Mouse (Mus musculus): ENCODE measurements around the gene Rtn4ip1. TPM values are rescaled to one million over a fixed set of nuclear protein-coding genes. Genes with fewer than 3 reads are reported as not detected.
"Not testable (repeated sequence)": the region's sequence is repeated elsewhere in the genome, so short reads cannot be mapped to it uniquely, and the experiment has no call there.

The Rtn4ip1 gene
- polyA plus RNA-seq, 1 experiment from 2014 or later = 32.3 TPM

GRCm38 (mm10) chr10:43928596-43928995, 27.0 kb downstream of the Rtn4ip1 start:
- no peak overlapping the region for H3K27ac ChIP-seq
- H3K4me2 ChIP-seq = no peak overlapping the region
- H3K36me3 ChIP-seq = peaks cover 13% of the 10 kb centered on the region; the same call in 1 of the 2 replicates
- WGBS = 69% methylated on average over 5 of the region's 5 CpGs
- H3K9ac ChIP-seq = no peak overlapping the region
- H3K4me3 ChIP-seq = no peak overlapping the region
- ATAC-seq (replicated peaks; ENCODE audit: insufficient number of reproducible peaks, insufficient read depth, low FRiP score, low read depth) = no peak
- no peaks in the 10 kb centered on the region for H3K9me3 ChIP-seq (replicated peaks)
- no peaks in the 10 kb centered on the region for H3K4me1 ChIP-seq (replicated peaks)
- no peaks in the 10 kb centered on the region for H3K27me3 ChIP-seq

GRCm38 (mm10) chr10:43939136-43939662, 37.6 kb downstream of the Rtn4ip1 start:
- Histone ChIP-seq H3K27ac (no peak overlapping the region), H3K9me3 (replicated peaks) (no peaks in the 10 kb centered on the region), H3K36me3 (peaks cover under 1% of the 10 kb centered on the region; the same call in 1 of the 2 replicates), H3K9ac (no peak overlapping the region), H3K27me3 (no peaks in the 10 kb centered on the region), H3K4me1 (replicated peaks) (peaks cover 6% of the 10 kb centered on the region; the same call in 1 of the 2 replicates), H3K4me2 (no peak overlapping the region), H3K4me3 (no peak overlapping the region)
- WGBS = 79% methylated on average over 6 of the region's 6 CpGs
- ATAC-seq (replicated peaks; ENCODE audit: insufficient number of reproducible peaks, insufficient read depth, low FRiP score, low read depth) = no peak

GRCm38 (mm10) chr10:43943736-43944135, 42.1 kb downstream of the Rtn4ip1 start:
- Histone ChIP-seq H3K27me3 (no peaks in the 10 kb centered on the region), H3K9ac (no peak overlapping the region), H3K4me1 (replicated peaks) (peaks cover 6% of the 10 kb centered on the region; the same call in 1 of the 2 replicates), H3K27ac (no peak overlapping the region), H3K9me3 (replicated peaks) (no peaks in the 10 kb centered on the region), H3K4me3 (no peak overlapping the region), H3K36me3 (peaks cover 8% of the 10 kb centered on the region; the same call in 1 of the 2 replicates), H3K4me2 (no peak overlapping the region)
- ATAC-seq (replicated peaks; ENCODE audit: insufficient number of reproducible peaks, insufficient read depth, low FRiP score, low read depth) = no peak
- 53% methylated on average over 4 of the region's 4 CpGs for WGBS

GRCm38 (mm10) chr10:43945435-43945834, 43.8 kb downstream of the Rtn4ip1 start:
- WGBS = 73% methylated on average over 4 of the region's 4 CpGs
- H3K4me1 ChIP-seq (replicated peaks) = peaks cover 6% of the 10 kb centered on the region; the same call in 1 of the 2 replicates
- no peak overlapping the region for H3K4me2 ChIP-seq
- no peak for ATAC-seq (replicated peaks; ENCODE audit: insufficient number of reproducible peaks, insufficient read depth, low FRiP score, low read depth)
- no peak overlapping the region for H3K4me3 ChIP-seq
- H3K27me3 ChIP-seq = no peaks in the 10 kb centered on the region
- no peak overlapping the region for H3K27ac ChIP-seq
- no peak overlapping the region for H3K9ac ChIP-seq
- H3K9me3 ChIP-seq (replicated peaks) = no peaks in the 10 kb centered on the region
- H3K36me3 ChIP-seq = peaks cover 8% of the 10 kb centered on the region; the same call in 1 of the 2 replicates

- no peak overlapping the region for H3K4me3 ChIP-seq
- no peak overlapping the region for H3K9ac ChIP-seq
- H3K27me3 ChIP-seq = no peaks in the 10 kb centered on the region
- no peaks in the 10 kb centered on the region for H3K4me1 ChIP-seq (replicated peaks)
- H3K36me3 ChIP-seq = no peaks in the 10 kb centered on the region
- H3K9me3 ChIP-seq (replicated peaks) = no peaks in the 10 kb centered on the region
- H3K27ac ChIP-seq = no peak overlapping the region
- H3K4me2 ChIP-seq = no peak overlapping the region
- no peak for ATAC-seq (replicated peaks; ENCODE audit: insufficient number of reproducible peaks, insufficient read depth, low FRiP score, low read depth)
Observed at GRCm38 (mm10) chr10:43953942-43954341, 52.3 kb downstream of the Rtn4ip1 start.

- no peaks in the 10 kb centered on the region for H3K4me1 ChIP-seq (replicated peaks)
- no peak overlapping the region for H3K27ac ChIP-seq
- ATAC-seq (replicated peaks; ENCODE audit: insufficient number of reproducible peaks, insufficient read depth, low FRiP score, low read depth) = no peak
- no peaks in the 10 kb centered on the region for H3K27me3 ChIP-seq
- H3K4me2 ChIP-seq = no peak overlapping the region
- no peaks in the 10 kb centered on the region for H3K9me3 ChIP-seq (replicated peaks)
- no peak overlapping the region for H3K9ac ChIP-seq
- H3K36me3 ChIP-seq = no peaks in the 10 kb centered on the region
- H3K4me3 ChIP-seq = no peak overlapping the region
- 60% methylated on average over 2 of the region's 2 CpGs for WGBS
Observed at GRCm38 (mm10) chr10:43964943-43965342, 63.3 kb downstream of the Rtn4ip1 start.

GRCm38 (mm10) chr10:43973244-43973643, 71.6 kb downstream of the Rtn4ip1 start:
- Histone ChIP-seq H3K9me3 (replicated peaks) (no peaks in the 10 kb centered on the region), H3K4me1 (replicated peaks) (no peaks in the 10 kb centered on the region), H3K9ac (no peak overlapping the region), H3K36me3 (no peaks in the 10 kb centered on the region), H3K27me3 (no peaks in the 10 kb centered on the region), H3K4me2 (no peak overlapping the region), H3K27ac (no peak overlapping the region), H3K4me3 (no peak overlapping the region)
- WGBS = 76% methylated on average over 2 of the region's 2 CpGs
- ATAC-seq (replicated peaks; ENCODE audit: insufficient number of reproducible peaks, insufficient read depth, low FRiP score, low read depth) = no peak

GRCm38 (mm10) chr10:43977353-43977752, 75.7 kb downstream of the Rtn4ip1 start:
- Histone ChIP-seq H3K27me3 (no peaks in the 10 kb centered on the region), H3K4me3 (no peak overlapping the region), H3K9ac (no peak overlapping the region), H3K36me3 (no peaks in the 10 kb centered on the region), H3K4me1 (replicated peaks) (no peaks in the 10 kb centered on the region), H3K27ac (no peak overlapping the region), H3K9me3 (replicated peaks) (no peaks in the 10 kb centered on the region), H3K4me2 (no peak overlapping the region)
- ATAC-seq (replicated peaks; ENCODE audit: insufficient number of reproducible peaks, insufficient read depth, low FRiP score, low read depth) = no peak
- 59% methylated on average over 3 of the region's 3 CpGs for whole genome bisulfite sequencing

- H3K4me1 ChIP-seq (replicated peaks) = no peaks in the 10 kb centered on the region
- H3K9me3 ChIP-seq (replicated peaks) = no peaks in the 10 kb centered on the region
- H3K4me2 ChIP-seq = no peak overlapping the region
- no peak overlapping the region for H3K4me3 ChIP-seq
- no peaks in the 10 kb centered on the region for H3K27me3 ChIP-seq
- no peak overlapping the region for H3K9ac ChIP-seq
- H3K27ac ChIP-seq = no peak overlapping the region
- 39% methylated on average over 1 of the region's 1 CpGs for WGBS
- no peaks in the 10 kb centered on the region for H3K36me3 ChIP-seq
- ATAC-seq (replicated peaks; ENCODE audit: insufficient number of reproducible peaks, insufficient read depth, low FRiP score, low read depth) = no peak
Observed at GRCm38 (mm10) chr10:43980080-43980479, 78.5 kb downstream of the Rtn4ip1 start.

- H3K27ac ChIP-seq; H3K4me2 ChIP-seq; H3K4me3 ChIP-seq; H3K4me1 ChIP-seq (replicated peaks); H3K9ac ChIP-seq; H3K27me3 ChIP-seq; H3K9me3 ChIP-seq (replicated peaks); ATAC-seq (replicated peaks; ENCODE audit: insufficient number of reproducible peaks, insufficient read depth, low FRiP score, low read depth); H3K36me3 ChIP-seq: not testable (repeated sequence)
- 80% methylated on average over 3 of the region's 3 CpGs for WGBS
Observed at GRCm38 (mm10) chr10:43980742-43981141, 79.1 kb downstream of the Rtn4ip1 start.

- Histone ChIP-seq H3K4me2 (no peak overlapping the region), H3K36me3 (no peaks in the 10 kb centered on the region), H3K4me3 (no peak overlapping the region), H3K27me3 (no peaks in the 10 kb centered on the region), H3K27ac (no peak overlapping the region), H3K9ac (no peak overlapping the region), H3K4me1 (replicated peaks) (no peaks in the 10 kb centered on the region), H3K9me3 (replicated peaks) (no peaks in the 10 kb centered on the region)
- no peak for ATAC-seq (replicated peaks; ENCODE audit: insufficient number of reproducible peaks, insufficient read depth, low FRiP score, low read depth)
- 81% methylated on average over 6 of the region's 6 CpGs for WGBS
Observed at GRCm38 (mm10) chr10:43982470-43982869, 80.9 kb downstream of the Rtn4ip1 start.

GRCm38 (mm10) chr10:43983241-43983640, 81.6 kb downstream of the Rtn4ip1 start:
- Histone ChIP-seq H3K27ac (no peak overlapping the region), H3K36me3 (no peaks in the 10 kb centered on the region), H3K4me2 (no peak overlapping the region), H3K4me3 (no peak overlapping the region), H3K9me3 (replicated peaks) (no peaks in the 10 kb centered on the region), H3K4me1 (replicated peaks) (no peaks in the 10 kb centered on the region), H3K9ac (no peak overlapping the region), H3K27me3 (no peaks in the 10 kb centered on the region)
- no peak for ATAC-seq (replicated peaks; ENCODE audit: insufficient number of reproducible peaks, insufficient read depth, low FRiP score, low read depth)
- WGBS = 83% methylated on average over 5 of the region's 5 CpGs
